Mouse (Mus musculus): ENCODE measurements around the gene Dnajc4.

GRCm38 (mm10) chr19:6940396-6941351 is 51.7 kb downstream of the Dnajc4 start:
- no peak for TF ChIP-seq FLI1 (IDR thresholded peaks at IDR 0.05; ENCODE audit: low read length)
- no peak for TF ChIP-seq GATA1 (IDR thresholded peaks at IDR 0.05; ENCODE audit: borderline replicate concordance, low read length)

Measured in megakaryocyte, embryonic 14.5 days (primary cell).